Mouse (Mus musculus): ENCODE data around the gene Pgap2.
"Not testable (repeated sequence)": the region's sequence is repeated elsewhere in the genome, so short reads cannot be mapped to it uniquely, and the experiment has no call there.

Pgap2 gene

GRCm38 (mm10) chr7:102260518-102260917 lies 50.5 kb downstream of the Pgap2 start:
- ATAC-seq (ENCODE audit: insufficient number of reproducible peaks, low FRiP score, low TSS enrichment) = no peak

GRCm38 (mm10) chr7:102263020-102263419 lies 53.0 kb downstream of the Pgap2 start:
- ATAC-seq (ENCODE audit: insufficient number of reproducible peaks, low FRiP score, low TSS enrichment) = no peak

GRCm38 (mm10) chr7:102266021-102266400 lies 56.0 kb downstream of the Pgap2 start:
- ATAC-seq (ENCODE audit: insufficient number of reproducible peaks, low FRiP score, low TSS enrichment) = not testable (repeated sequence)

GRCm38 (mm10) chr7:102266401-102267042 lies 56.5 kb downstream of the Pgap2 start:
- no peak for ATAC-seq (ENCODE audit: insufficient number of reproducible peaks, low FRiP score, low TSS enrichment)

- peak; percentile 89 for ATAC-seq (ENCODE audit: insufficient number of reproducible peaks, low FRiP score, low TSS enrichment)
Measured at GRCm38 (mm10) chr7:102267113-102267579, 57.1 kb downstream of the Pgap2 start.

GRCm38 (mm10) chr7:102267601-102268394 lies 57.8 kb downstream of the Pgap2 start, which contains the start of gene Stim1:
TSS of gene Stim1 (plus strand) at chr7:102267806.
- ATAC-seq (ENCODE audit: insufficient number of reproducible peaks, low FRiP score, low TSS enrichment) = peak; percentile 60

- no peak for ATAC-seq (ENCODE audit: insufficient number of reproducible peaks, low FRiP score, low TSS enrichment)
Measured at GRCm38 (mm10) chr7:102268395-102268748, 58.4 kb downstream of the Pgap2 start.

- no peak for ATAC-seq (ENCODE audit: insufficient number of reproducible peaks, low FRiP score, low TSS enrichment)
Measured at GRCm38 (mm10) chr7:102272422-102272948, 62.5 kb downstream of the Pgap2 start.

- ATAC-seq (ENCODE audit: insufficient number of reproducible peaks, low FRiP score, low TSS enrichment) = no peak
Measured at GRCm38 (mm10) chr7:102281403-102281802, 71.4 kb downstream of the Pgap2 start.

- no peak for ATAC-seq (ENCODE audit: insufficient number of reproducible peaks, low FRiP score, low TSS enrichment)
Measured at GRCm38 (mm10) chr7:102282261-102282660, 72.3 kb downstream of the Pgap2 start.
